Mouse (Mus musculus): ENCODE data around the gene Tmem150c. TPM values are rescaled to one million over a fixed set of nuclear protein-coding genes. Genes with fewer than 3 reads are reported as not detected.

The Tmem150c gene
- polyA plus RNA-seq, 1 experiment = not detected

- TF ChIP-seq POLR2AphosphoS2 (IDR thresholded peaks at IDR 0.05; ENCODE audit: insufficient read length, low read depth) (no peak), MAX (IDR thresholded peaks at IDR 0.05; ENCODE audit: low read depth) (no peak), E2F4 (IDR thresholded peaks at IDR 0.05; ENCODE audit: insufficient read depth) (no peak), USF1 (IDR thresholded peaks at IDR 0.05; ENCODE audit: low read depth) (no peak), MYOG (IDR thresholded peaks at IDR 0.05; ENCODE audit: control insufficient read depth in 1 of 3, insufficient read depth in 1 of 3, insufficient read length in 2 of 3, low read depth in 2 of 3) (no peak), SRF (IDR thresholded peaks at IDR 0.05; ENCODE audit: control insufficient read depth, insufficient read length, low read depth) (no peak)
- H3K4me3 ChIP-seq = no peak overlapping the region
- no peaks in the 10 kb centered on the region for H3K36me3 ChIP-seq (ENCODE audit: control insufficient read depth, insufficient read depth)
- H3K27me3 ChIP-seq (ENCODE audit: control insufficient read depth, insufficient read depth, insufficient read length) = peaks cover 7% of the 10 kb centered on the region
- no peak overlapping the region for H3K4me2 ChIP-seq (ENCODE audit: low read depth)
- H3ac ChIP-seq (ENCODE audit: control insufficient read depth, insufficient read length) = no peak overlapping the region
- no peaks in the 10 kb centered on the region for H3K79me2 ChIP-seq (ENCODE audit: control insufficient read depth, insufficient read depth)
Measured at GRCm38 (mm10) chr5:100200805-100201204, 41.2 kb upstream of the Tmem150c start.

DNA sequence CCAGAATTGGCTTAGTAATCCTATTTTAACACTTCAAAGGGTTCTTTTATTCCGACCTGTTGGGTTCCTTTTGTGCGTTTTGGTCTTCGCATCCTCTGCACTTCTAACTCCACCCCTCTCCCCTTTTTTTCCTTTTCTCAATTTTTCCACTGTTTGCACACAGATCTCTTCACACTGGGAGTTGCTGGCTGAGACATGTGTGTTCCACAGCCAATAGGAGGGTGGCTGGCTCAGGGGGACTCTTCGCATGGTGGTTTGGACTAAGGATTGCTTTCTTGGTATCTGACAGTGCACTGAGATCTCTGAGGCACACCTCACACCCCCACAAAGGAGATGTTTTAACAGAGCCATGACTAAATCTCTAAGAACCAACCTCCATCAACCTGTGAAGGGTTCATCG lies 40.7 kb upstream of the Tmem150c start:
- no peaks in the 10 kb centered on the region for H3K36me3 ChIP-seq (ENCODE audit: control insufficient read depth, insufficient read depth)
- no peak overlapping the region for H3K4me2 ChIP-seq (ENCODE audit: low read depth)
- H3K27me3 ChIP-seq (ENCODE audit: control insufficient read depth, insufficient read depth, insufficient read length) = peaks cover 12% of the 10 kb centered on the region
- no peak overlapping the region for H3ac ChIP-seq (ENCODE audit: control insufficient read depth, insufficient read length)
- TF ChIP-seq MAX (IDR thresholded peaks at IDR 0.05; ENCODE audit: low read depth) = no peak
- no peak for TF ChIP-seq MYOG (IDR thresholded peaks at IDR 0.05; ENCODE audit: control insufficient read depth in 1 of 3, insufficient read depth in 1 of 3, insufficient read length in 2 of 3, low read depth in 2 of 3)
- TF ChIP-seq USF1 (IDR thresholded peaks at IDR 0.05; ENCODE audit: low read depth) = no peak
- no peak for TF ChIP-seq MYOD1 (IDR thresholded peaks at IDR 0.05; ENCODE audit: control insufficient read depth in 1 of 3, insufficient read length in 2 of 3, low read depth in 2 of 3)
- no peak for TF ChIP-seq TCF12 (IDR thresholded peaks at IDR 0.05; ENCODE audit: insufficient read depth, poor library complexity, severe bottlenecking)
- TF ChIP-seq POLR2A (IDR thresholded peaks at IDR 0.05; ENCODE audit: insufficient read length, low read depth) = no peak
- no peak for TF ChIP-seq POLR2AphosphoS2 (IDR thresholded peaks at IDR 0.05; ENCODE audit: insufficient read length, low read depth)
- no peak for TF ChIP-seq SRF (IDR thresholded peaks at IDR 0.05; ENCODE audit: control insufficient read depth, insufficient read length, low read depth)
- no peak for TF ChIP-seq REST (IDR thresholded peaks at IDR 0.05; ENCODE audit: insufficient read depth, insufficient read length)
- TF ChIP-seq CEBPB (IDR thresholded peaks at IDR 0.05; ENCODE audit: insufficient read depth, poor library complexity, severe bottlenecking) = no peak
- no peak for TF ChIP-seq TCF3 (IDR thresholded peaks at IDR 0.05; ENCODE audit: insufficient read length, low read depth)
- TF ChIP-seq E2F4 (IDR thresholded peaks at IDR 0.05; ENCODE audit: insufficient read depth) = no peak
- H3K79me2 ChIP-seq (ENCODE audit: control insufficient read depth, insufficient read depth) = no peaks in the 10 kb centered on the region
- H3K4me3 ChIP-seq = no peak overlapping the region

- no peaks in the 10 kb centered on the region for H3K79me2 ChIP-seq (ENCODE audit: control insufficient read depth, insufficient read depth)
- H3ac ChIP-seq (ENCODE audit: control insufficient read depth, insufficient read length) = no peak overlapping the region
- no peak overlapping the region for H3K4me2 ChIP-seq (ENCODE audit: low read depth)
- H3K4me3 ChIP-seq = no peak overlapping the region
- TF ChIP-seq MYOG (IDR thresholded peaks at IDR 0.05; ENCODE audit: control insufficient read depth in 1 of 3, insufficient read depth in 1 of 3, insufficient read length in 2 of 3, low read depth in 2 of 3) (no peak), REST (IDR thresholded peaks at IDR 0.05; ENCODE audit: insufficient read depth, insufficient read length) (no peak), E2F4 (IDR thresholded peaks at IDR 0.05; ENCODE audit: insufficient read depth) (no peak), CEBPB (IDR thresholded peaks at IDR 0.05; ENCODE audit: insufficient read depth, poor library complexity, severe bottlenecking) (no peak), MYOD1 (IDR thresholded peaks at IDR 0.05; ENCODE audit: control insufficient read depth in 1 of 3, insufficient read length in 2 of 3, low read depth in 2 of 3) (no peak), USF1 (IDR thresholded peaks at IDR 0.05; ENCODE audit: low read depth) (no peak), POLR2AphosphoS2 (IDR thresholded peaks at IDR 0.05; ENCODE audit: insufficient read length, low read depth) (no peak), TCF12 (IDR thresholded peaks at IDR 0.05; ENCODE audit: insufficient read depth, poor library complexity, severe bottlenecking) (no peak), POLR2A (IDR thresholded peaks at IDR 0.05; ENCODE audit: insufficient read length, low read depth) (no peak), TCF3 (IDR thresholded peaks at IDR 0.05; ENCODE audit: insufficient read length, low read depth) (no peak), MAX (IDR thresholded peaks at IDR 0.05; ENCODE audit: low read depth) (no peak), SRF (IDR thresholded peaks at IDR 0.05; ENCODE audit: control insufficient read depth, insufficient read length, low read depth) (no peak)
- H3K36me3 ChIP-seq (ENCODE audit: control insufficient read depth, insufficient read depth) = no peaks in the 10 kb centered on the region
- peaks cover 13% of the 10 kb centered on the region for H3K27me3 ChIP-seq (ENCODE audit: control insufficient read depth, insufficient read depth, insufficient read length)
Measured at GRCm38 (mm10) chr5:100199092-100199853, 39.7 kb upstream of the Tmem150c start.

- H3K79me2 ChIP-seq (ENCODE audit: control insufficient read depth, insufficient read depth) = no peaks in the 10 kb centered on the region
- H3K27me3 ChIP-seq (ENCODE audit: control insufficient read depth, insufficient read depth, insufficient read length) = peaks cover 13% of the 10 kb centered on the region
- no peaks in the 10 kb centered on the region for H3K36me3 ChIP-seq (ENCODE audit: control insufficient read depth, insufficient read depth)
- TF ChIP-seq TCF3 (IDR thresholded peaks at IDR 0.05; ENCODE audit: insufficient read length, low read depth) = no peak
- TF ChIP-seq MAX (IDR thresholded peaks at IDR 0.05; ENCODE audit: low read depth) = no peak
- TF ChIP-seq SRF (IDR thresholded peaks at IDR 0.05; ENCODE audit: control insufficient read depth, insufficient read length, low read depth) = no peak
- TF ChIP-seq MYOG (IDR thresholded peaks at IDR 0.05; ENCODE audit: control insufficient read depth in 1 of 3, insufficient read depth in 1 of 3, insufficient read length in 2 of 3, low read depth in 2 of 3) = no peak
- TF ChIP-seq POLR2A (IDR thresholded peaks at IDR 0.05; ENCODE audit: insufficient read length, low read depth) = no peak
- TF ChIP-seq REST (IDR thresholded peaks at IDR 0.05; ENCODE audit: insufficient read depth, insufficient read length) = no peak
- TF ChIP-seq USF1 (IDR thresholded peaks at IDR 0.05; ENCODE audit: low read depth) = no peak
- TF ChIP-seq MYOD1 (IDR thresholded peaks at IDR 0.05; ENCODE audit: control insufficient read depth in 1 of 3, insufficient read length in 2 of 3, low read depth in 2 of 3) = no peak
- no peak for TF ChIP-seq E2F4 (IDR thresholded peaks at IDR 0.05; ENCODE audit: insufficient read depth)
- H3K4me2 ChIP-seq (ENCODE audit: low read depth) = no peak overlapping the region
- H3ac ChIP-seq (ENCODE audit: control insufficient read depth, insufficient read length) = no peak overlapping the region
- H3K4me3 ChIP-seq = no peak overlapping the region
Measured at GRCm38 (mm10) chr5:100197476-100197875, 37.9 kb upstream of the Tmem150c start.

All from myocyte (in vitro differentiated cells).